Mouse (Mus musculus): ENCODE data around the gene Apela. TPM values are rescaled to one million over a fixed set of nuclear protein-coding genes. Genes with fewer than 3 reads are reported as not detected.
"Not testable (repeated sequence)": the region's sequence is repeated elsewhere in the genome, so short reads cannot be mapped to it uniquely, and the experiment has no call there.

Gene Apela
- polyA plus RNA-seq, 1 experiment from 2014 or later, result 1.3 TPM

DNA sequence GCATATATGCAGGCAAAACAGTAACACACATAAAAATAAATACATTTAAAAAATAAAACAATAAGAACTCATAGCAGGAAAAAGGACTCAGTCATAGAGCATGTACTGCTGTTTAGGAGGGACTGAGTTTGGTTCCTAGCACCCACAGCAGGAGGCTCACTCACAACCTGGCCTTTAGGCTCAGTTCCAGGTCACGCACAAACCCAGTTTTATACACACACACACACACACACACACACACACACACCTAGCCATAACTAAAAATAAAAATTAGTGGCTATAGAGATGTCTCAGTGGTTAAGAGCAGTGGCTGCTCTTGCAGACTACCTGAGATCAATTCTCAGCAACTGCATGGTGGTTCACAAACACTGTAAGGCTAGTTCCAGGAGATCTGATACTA lies 5.0 kb downstream of the Apela start:
- Histone ChIP-seq H3K27me3 (ENCODE audit: control insufficient read depth, insufficient read depth, low read length) (no peaks in the 10 kb centered on the region), H3K4me3 (ENCODE audit: low read depth, low read length) (no peak overlapping the region), H3K36me3 (ENCODE audit: control insufficient read depth, insufficient read depth, low read length) (no peaks in the 10 kb centered on the region), H3K4me2 (no peak overlapping the region), H3K9ac (ENCODE audit: low read length) (no peak overlapping the region), H3K27ac (ENCODE audit: low read depth, low read length) (no peak overlapping the region), H3K4me1 (ENCODE audit: control insufficient read depth, insufficient read depth, low read length) (peaks cover 4% of the 10 kb centered on the region; the same call in 1 of the 2 replicates), H3K9me3 (ENCODE audit: control insufficient read depth, low read length) (no peaks in the 10 kb centered on the region)
- DNase-seq (ENCODE audit: low spot score, missing footprints) (peak; percentile 53), ATAC-seq (ENCODE audit: low FRiP score) (no peak)
- WGBS, result 89% methylated on average over 1 of the region's 1 CpGs

DNA sequence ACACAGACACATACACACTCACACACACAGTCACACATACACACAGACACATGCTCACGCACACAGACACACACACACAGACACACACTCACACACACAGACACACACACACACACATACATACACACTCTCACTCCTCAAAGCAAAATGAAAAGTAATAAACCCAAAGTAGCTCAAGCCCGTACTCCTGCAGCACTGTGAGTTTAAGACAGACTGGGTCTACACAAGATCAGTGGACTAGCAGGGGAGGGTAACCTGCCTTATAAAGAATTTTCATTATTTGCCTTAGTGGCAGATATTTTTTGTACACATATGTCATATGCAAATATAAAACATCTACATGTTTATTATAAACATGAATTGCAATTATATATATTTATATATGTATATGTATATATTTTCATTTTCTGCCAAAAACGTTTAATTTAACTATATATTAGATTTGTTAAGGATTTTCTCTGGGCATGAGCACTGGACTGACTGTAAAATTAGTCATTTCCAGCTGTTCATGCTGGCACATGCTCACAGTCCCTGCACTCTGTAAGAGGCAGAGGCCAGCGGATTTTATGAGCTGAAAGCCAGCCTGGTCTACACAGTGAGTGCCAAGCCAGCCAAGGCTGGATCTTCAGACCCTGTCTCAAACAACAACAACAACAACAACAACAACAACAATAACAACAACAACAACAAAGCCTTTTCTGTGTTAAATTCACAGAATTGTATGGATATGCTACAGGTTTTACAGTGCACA lies 6.2 kb downstream of the Apela start:
- Histone ChIP-seq H3K4me3 (ENCODE audit: low read depth, low read length) (no peak overlapping the region), H3K9me3 (ENCODE audit: control insufficient read depth, low read length) (no peaks in the 10 kb centered on the region), H3K36me3 (ENCODE audit: control insufficient read depth, insufficient read depth, low read length) (no peaks in the 10 kb centered on the region), H3K9ac (ENCODE audit: low read length) (no peak overlapping the region), H3K27me3 (ENCODE audit: control insufficient read depth, insufficient read depth, low read length) (no peaks in the 10 kb centered on the region), H3K27ac (ENCODE audit: low read depth, low read length) (no peak overlapping the region), H3K4me1 (ENCODE audit: control insufficient read depth, insufficient read depth, low read length) (no peaks in the 10 kb centered on the region), H3K4me2 (no peak overlapping the region)
- peak; percentile 71 for DNase-seq (ENCODE audit: low spot score, missing footprints)
- ATAC-seq (ENCODE audit: low FRiP score), result no peak
- 78% methylated on average over 4 of the region's 4 CpGs for WGBS

DNA sequence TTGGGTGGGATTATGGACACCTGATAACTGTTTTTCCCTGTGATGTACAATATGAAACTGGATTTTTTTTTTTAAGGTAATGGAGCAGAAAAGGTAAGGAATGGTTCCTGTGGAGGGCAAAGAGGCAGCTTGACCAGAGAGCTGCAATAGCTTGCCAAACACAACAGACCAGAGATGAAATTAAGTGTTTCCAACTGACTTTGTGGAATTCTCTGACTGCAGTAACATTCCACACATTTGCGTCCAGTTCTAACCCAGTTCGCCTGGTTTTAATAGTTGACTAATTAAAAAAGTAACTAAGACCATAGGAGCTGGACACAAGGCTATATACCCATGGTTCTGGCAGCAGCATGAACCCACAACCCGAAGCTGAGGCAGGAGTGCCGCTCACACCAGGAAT lies 7.4 kb downstream of the Apela start:
- Histone ChIP-seq H3K4me2 (no peak overlapping the region), H3K4me1 (ENCODE audit: control insufficient read depth, insufficient read depth, low read length) (no peaks in the 10 kb centered on the region), H3K27me3 (ENCODE audit: control insufficient read depth, insufficient read depth, low read length) (no peaks in the 10 kb centered on the region), H3K9ac (ENCODE audit: low read length) (no peak overlapping the region), H3K27ac (ENCODE audit: low read depth, low read length) (no peak overlapping the region), H3K36me3 (ENCODE audit: control insufficient read depth, insufficient read depth, low read length) (no peaks in the 10 kb centered on the region), H3K9me3 (ENCODE audit: control insufficient read depth, low read length) (no peaks in the 10 kb centered on the region), H3K4me3 (ENCODE audit: low read depth, low read length) (no peak overlapping the region)
- DNase-seq (ENCODE audit: low spot score, missing footprints) (peak; percentile 17), ATAC-seq (ENCODE audit: low FRiP score) (no peak)
- WGBS, result 91% methylated on average over 4 of the region's 4 CpGs

DNA sequence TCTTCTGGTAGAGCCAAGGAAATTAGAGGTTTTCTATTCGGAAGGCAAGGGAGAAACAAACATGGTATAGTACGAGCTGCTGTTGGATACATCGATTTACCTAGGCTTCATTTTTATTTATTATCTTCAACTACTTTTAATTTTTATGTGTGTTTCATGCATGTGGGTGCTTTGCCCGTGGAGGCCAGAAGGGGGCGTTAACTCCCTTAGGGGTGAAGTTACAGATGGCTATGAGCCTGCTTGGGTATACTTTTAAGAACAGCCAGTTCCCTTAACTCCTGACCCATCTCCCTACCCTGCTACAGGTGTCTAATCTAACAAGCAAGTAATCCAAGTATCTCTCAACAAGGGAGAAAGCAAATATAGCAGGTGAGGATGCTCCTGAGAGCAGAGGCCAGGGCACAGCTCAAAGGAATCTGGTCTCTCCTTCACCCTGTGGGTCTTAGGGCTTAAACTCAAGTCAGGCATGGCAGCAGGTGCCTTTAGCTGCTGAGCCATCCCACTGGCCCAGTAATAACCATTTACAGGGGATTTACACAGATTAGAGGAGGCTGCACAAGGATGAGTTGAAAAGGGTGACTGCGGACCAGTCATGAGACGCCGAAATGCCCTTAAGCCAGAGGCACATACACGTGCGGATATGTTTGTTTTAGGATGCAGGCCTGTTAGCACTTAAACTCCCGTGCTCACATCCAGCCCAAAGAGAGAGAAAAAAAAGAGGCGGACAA lies 8.0 kb downstream of the Apela start:
- no peaks in the 10 kb centered on the region for H3K36me3 ChIP-seq (ENCODE audit: control insufficient read depth, insufficient read depth, low read length)
- no peaks in the 10 kb centered on the region for H3K9me3 ChIP-seq (ENCODE audit: control insufficient read depth, low read length)
- no peak overlapping the region for H3K4me2 ChIP-seq
- no peaks in the 10 kb centered on the region for H3K27me3 ChIP-seq (ENCODE audit: control insufficient read depth, insufficient read depth, low read length)
- H3K27ac ChIP-seq (ENCODE audit: low read depth, low read length), result no peak overlapping the region
- ATAC-seq (ENCODE audit: low FRiP score), result no peak
- peak; percentile 69 for DNase-seq (ENCODE audit: low spot score, missing footprints)
- no peaks in the 10 kb centered on the region for H3K4me1 ChIP-seq (ENCODE audit: control insufficient read depth, insufficient read depth, low read length)
- no peak overlapping the region for H3K9ac ChIP-seq (ENCODE audit: low read length)
- 77% methylated on average over 12 of the region's 12 CpGs for WGBS
- H3K4me3 ChIP-seq (ENCODE audit: low read depth, low read length), result no peak overlapping the region

DNA sequence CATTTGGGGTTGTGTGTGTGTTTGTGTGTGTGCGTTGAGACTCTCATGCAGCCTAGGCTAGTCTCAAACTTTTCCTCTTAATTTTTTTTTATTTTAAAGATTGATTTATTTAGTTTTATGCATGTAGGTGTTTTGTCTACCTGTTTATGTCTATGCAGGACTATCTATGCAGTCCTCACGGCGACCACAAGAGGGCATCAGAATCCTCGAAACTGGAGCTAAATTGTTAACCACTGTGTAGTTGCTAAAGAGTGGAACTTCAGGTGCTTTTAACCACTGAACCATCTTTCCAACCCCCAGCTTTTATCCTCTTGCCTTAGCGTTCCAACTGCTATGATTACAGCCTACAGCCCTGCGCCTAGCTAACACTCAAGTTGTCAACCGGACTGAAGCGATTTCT lies 14.7 kb downstream of the Apela start:
- H3K9me3 ChIP-seq (ENCODE audit: control insufficient read depth, low read length), result no peaks in the 10 kb centered on the region
- H3K36me3 ChIP-seq (ENCODE audit: control insufficient read depth, insufficient read depth, low read length), result no peaks in the 10 kb centered on the region
- no peak overlapping the region for H3K4me2 ChIP-seq
- H3K4me3 ChIP-seq (ENCODE audit: low read depth, low read length), result no peak overlapping the region
- no peak overlapping the region for H3K9ac ChIP-seq (ENCODE audit: low read length)
- peak; percentile 90 for DNase-seq (ENCODE audit: low spot score, missing footprints)
- H3K27ac ChIP-seq (ENCODE audit: low read depth, low read length), result no peak overlapping the region
- H3K27me3 ChIP-seq (ENCODE audit: control insufficient read depth, insufficient read depth, low read length), result no peaks in the 10 kb centered on the region
- H3K4me1 ChIP-seq (ENCODE audit: control insufficient read depth, insufficient read depth, low read length), result no peaks in the 10 kb centered on the region
- 53% methylated on average over 8 of the region's 8 CpGs for WGBS
- ATAC-seq (ENCODE audit: low FRiP score), result peak; percentile 65; the same call in 1 of the 2 replicates

DNA sequence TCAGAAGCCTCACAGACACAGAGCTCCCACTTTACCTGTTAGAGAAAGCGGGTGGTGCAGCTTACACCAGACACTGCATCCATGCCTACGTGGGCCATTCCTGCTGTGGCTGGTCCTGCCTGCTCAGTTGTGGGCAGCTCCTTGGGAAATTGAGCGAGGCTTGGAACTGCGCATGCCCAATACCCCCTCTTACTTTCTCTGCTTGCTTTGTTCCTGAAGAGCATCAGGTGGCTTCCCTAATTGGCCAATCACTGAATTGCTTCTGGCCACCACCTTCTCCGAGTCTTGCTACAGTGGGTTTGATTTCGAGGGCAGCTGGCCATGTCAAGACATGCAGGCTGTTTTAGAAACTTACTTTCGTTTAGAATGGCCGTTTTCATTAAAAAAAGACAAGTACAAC lies 18.7 kb downstream of the Apela start, which contains the start of the genes Trim61 and Trim60:
Gene Trim61 (minus strand): TSS at position 101 of the 400 bp plus-strand sequence.
Gene Trim60 (minus strand): TSS at position 162 of the 400 bp plus-strand sequence.
- H3K27me3 ChIP-seq (ENCODE audit: control insufficient read depth, insufficient read depth, low read length), result no peaks in the 10 kb centered on the region
- no peaks in the 10 kb centered on the region for H3K9me3 ChIP-seq (ENCODE audit: control insufficient read depth, low read length)
- H3K4me2 ChIP-seq, result no peak within 1 kb of the TSS
- H3K27ac ChIP-seq (ENCODE audit: low read depth, low read length), result no peak within 1 kb of the TSS
- DNase-seq (ENCODE audit: low spot score, missing footprints) (peak; percentile 28), ATAC-seq (ENCODE audit: low FRiP score) (no peak)
- no peak within 1 kb of the TSS for H3K9ac ChIP-seq (ENCODE audit: low read length)
- H3K4me3 ChIP-seq (ENCODE audit: low read depth, low read length), result no peak within 1 kb of the TSS
- no peaks in the 10 kb centered on the region for H3K36me3 ChIP-seq (ENCODE audit: control insufficient read depth, insufficient read depth, low read length)
- 90% methylated on average over 8 of the region's 8 CpGs for WGBS
- no peaks in the 10 kb centered on the region for H3K4me1 ChIP-seq (ENCODE audit: control insufficient read depth, insufficient read depth, low read length)

DNA sequence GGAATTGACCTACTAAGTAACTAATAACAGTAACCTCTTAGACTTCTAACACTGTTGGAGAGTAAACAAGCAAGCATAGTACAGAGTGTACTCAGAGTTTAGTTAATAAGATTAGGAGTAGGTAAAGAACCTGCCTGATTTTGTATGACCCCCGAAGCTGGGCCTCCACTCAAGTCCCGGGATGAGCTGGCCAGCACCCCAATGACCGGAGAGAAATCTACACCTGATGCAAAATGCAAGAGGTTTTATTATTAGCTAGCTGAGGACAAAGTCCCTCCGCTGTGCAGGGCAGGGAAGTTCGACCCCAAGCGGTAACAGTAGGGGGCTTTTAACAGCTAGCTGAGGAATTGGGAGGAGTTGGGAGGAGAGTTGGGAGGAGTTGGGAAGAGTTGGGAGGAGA lies 29.5 kb downstream of the Apela start:
- peak; percentile 26 for DNase-seq (ENCODE audit: low spot score, missing footprints)
- not testable (repeated sequence) for H3K4me1 ChIP-seq (ENCODE audit: control insufficient read depth, insufficient read depth, low read length); H3K27ac ChIP-seq (ENCODE audit: low read depth, low read length); H3K36me3 ChIP-seq (ENCODE audit: control insufficient read depth, insufficient read depth, low read length); ATAC-seq (ENCODE audit: low FRiP score); H3K4me3 ChIP-seq (ENCODE audit: low read depth, low read length); H3K4me2 ChIP-seq; H3K9me3 ChIP-seq (ENCODE audit: control insufficient read depth, low read length); H3K9ac ChIP-seq (ENCODE audit: low read length); H3K27me3 ChIP-seq (ENCODE audit: control insufficient read depth, insufficient read depth, low read length)
- WGBS, result 84% methylated on average over 6 of the region's 6 CpGs

DNA sequence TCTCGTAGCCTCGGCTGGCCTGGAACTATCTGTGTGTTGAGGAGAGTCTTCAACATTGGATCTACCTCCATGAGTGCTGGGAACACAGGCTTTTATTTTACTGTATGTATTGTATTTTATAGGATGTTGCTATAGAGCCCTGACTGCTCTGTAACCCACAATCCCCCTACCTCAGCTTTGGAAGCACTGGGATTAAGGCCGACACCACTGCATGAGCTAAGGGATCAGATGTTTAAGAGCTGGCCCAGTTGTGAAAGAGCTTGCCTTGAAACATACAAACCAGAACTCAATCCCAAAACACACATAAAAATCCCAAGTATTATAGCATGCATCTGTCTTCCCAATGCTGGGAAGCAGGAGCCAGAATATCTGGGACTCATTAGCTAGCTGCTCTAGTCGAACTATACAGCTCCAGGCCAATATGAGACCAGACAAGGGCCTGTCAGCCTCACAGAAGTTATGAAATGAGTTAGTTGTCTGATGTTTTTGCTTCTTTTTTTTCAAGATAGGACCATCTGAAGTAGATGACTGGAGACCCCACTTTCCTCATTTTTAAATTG lies 38.2 kb downstream of the Apela start:
- 84% methylated on average over 4 of the region's 4 CpGs for WGBS
- no peak overlapping the region for H3K4me2 ChIP-seq
- H3K36me3 ChIP-seq (ENCODE audit: control insufficient read depth, insufficient read depth, low read length), result no peaks in the 10 kb centered on the region

DNA sequence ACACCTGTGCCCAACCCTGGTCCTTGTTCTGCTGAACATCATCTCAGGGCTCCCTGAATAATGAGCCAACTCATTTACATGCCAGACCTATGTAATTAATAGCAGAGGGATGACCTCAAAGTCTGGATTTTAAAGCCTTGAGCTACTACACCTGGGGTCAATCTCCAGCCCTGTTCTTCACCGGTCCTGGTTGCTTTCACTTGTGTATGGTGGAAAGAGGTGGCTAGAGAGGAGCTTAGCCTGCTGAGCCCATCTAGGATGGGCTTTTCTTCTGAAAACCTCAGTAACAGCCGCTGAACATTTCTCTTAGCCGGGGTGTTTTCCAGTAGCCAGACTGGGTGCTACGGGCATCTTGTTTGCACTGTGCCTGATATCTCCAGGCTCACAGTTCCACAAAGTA lies 49.4 kb downstream of the Apela start, which contains the start of gene Trim75:
Gene Trim75 (minus strand): TSS at position 101 of the 400 bp plus-strand sequence.
- Histone ChIP-seq H3K36me3 (ENCODE audit: control insufficient read depth, insufficient read depth, low read length) (no peaks in the 10 kb centered on the region), H3K9ac (ENCODE audit: low read length) (no peak within 1 kb of the TSS), H3K9me3 (ENCODE audit: control insufficient read depth, low read length) (no peaks in the 10 kb centered on the region), H3K27me3 (ENCODE audit: control insufficient read depth, insufficient read depth, low read length) (no peaks in the 10 kb centered on the region), H3K4me1 (ENCODE audit: control insufficient read depth, insufficient read depth, low read length) (no peaks in the 10 kb centered on the region), H3K4me3 (ENCODE audit: low read depth, low read length) (no peak within 1 kb of the TSS), H3K4me2 (no peak within 1 kb of the TSS), H3K27ac (ENCODE audit: low read depth, low read length) (no peak within 1 kb of the TSS)
- ATAC-seq (ENCODE audit: low FRiP score), result no peak
- over 99% methylated on average over 4 of the region's 4 CpGs for WGBS
- DNase-seq (ENCODE audit: low spot score, missing footprints), result no peak

More for the DNA sequence above, 38.2 kb downstream of the Apela start:
- H3K9ac ChIP-seq (ENCODE audit: low read length), result no peak overlapping the region
- no peak overlapping the region for H3K4me3 ChIP-seq (ENCODE audit: low read depth, low read length)
- H3K27ac ChIP-seq (ENCODE audit: low read depth, low read length), result no peak overlapping the region
- no peaks in the 10 kb centered on the region for H3K4me1 ChIP-seq (ENCODE audit: control insufficient read depth, insufficient read depth, low read length)
- no peaks in the 10 kb centered on the region for H3K9me3 ChIP-seq (ENCODE audit: control insufficient read depth, low read length)
- no peak for ATAC-seq (ENCODE audit: low FRiP score)
- DNase-seq (ENCODE audit: low spot score, missing footprints), result peak; percentile 60
- H3K27me3 ChIP-seq (ENCODE audit: control insufficient read depth, insufficient read depth, low read length), result no peaks in the 10 kb centered on the region

Data from midbrain, embryonic 11.5 days (tissue).